Mouse (Mus musculus) CH12.LX (cell line): ENCODE measurements at regions not wholly inside any gene's neighbourhood (a gene's known extent, or its start where the extent isn't known, plus 50 kb on each side); places are given as distances from the start of the nearest gene placed in this dataset.

Experiments
- CTCF ChIP-seq, 2 experiments: IDR thresholded peaks in 1 of 2; conservative IDR thresholded peaks in 1 of 2; 2 replicates each; pipeline ENCODE4 v1.5.1; 2011 to 2012; ENCODE audit warnings: low read depth in 2 of 2, low read length in 2 of 2, improper control_type of control experiment in 1 of 2, inconsistent platforms in 1 of 2, mild to moderate bottlenecking in 1 of 2, moderate library complexity in 1 of 2
- SMC3 ChIP-seq: IDR thresholded peaks from 2 replicates; pipeline ENCODE4 v1.6.1; 2011; ENCODE audit warnings: low read depth, low read length, improper control_type of control experiment

DNA sequence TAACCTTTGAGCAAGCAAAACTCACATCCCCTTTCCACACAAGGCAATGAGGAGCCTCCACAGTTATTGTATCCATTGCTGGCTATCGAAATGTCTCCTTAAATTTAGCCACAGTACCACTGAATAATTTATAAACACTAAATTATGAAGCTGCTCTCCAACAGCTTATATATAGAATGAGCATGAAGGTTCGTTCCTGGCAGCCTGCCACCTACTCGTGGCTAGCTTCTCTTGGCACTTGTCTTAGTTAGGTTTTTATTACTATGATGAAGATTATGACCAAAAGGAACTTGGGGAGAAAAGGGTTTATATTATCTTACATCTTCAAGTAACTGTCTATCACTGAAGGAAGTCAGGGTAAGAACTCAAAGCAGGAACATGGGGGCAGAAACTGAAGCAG, 72.9 kb upstream of the Gm4791 start:
- no peak for TF ChIP-seq SMC3
- TF ChIP-seq CTCF (conservative IDR thresholded peaks at IDR 0.05 in 1 of 2, IDR thresholded peaks at IDR 0.05 in 1 of 2; ENCODE audit: low read depth in 2 of 2, low read length in 2 of 2), result no peak
